Comparison of ENCODE assay signal across 17 mouse cellular contexts in the genomic region with DNA sequence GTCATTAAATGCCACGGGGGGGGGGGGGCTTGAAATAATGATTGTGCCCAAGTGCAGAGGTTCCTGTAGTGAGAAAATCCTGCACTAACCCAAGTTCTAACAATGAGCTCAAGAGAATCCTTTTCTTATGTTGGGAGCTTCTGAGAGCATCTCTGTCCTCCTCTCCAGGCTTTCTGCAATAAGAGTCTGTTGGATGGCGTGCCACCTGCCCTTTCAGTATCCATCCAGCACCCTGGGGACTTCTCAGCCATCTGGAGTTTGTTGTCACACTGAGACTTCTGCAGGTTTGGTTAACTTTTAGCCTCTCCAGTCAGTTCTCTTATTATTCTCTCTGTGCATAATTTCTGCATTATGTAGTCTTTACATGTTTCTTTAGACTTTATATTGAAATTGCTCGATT.
"Had no signal": no experiment of that assay in that cellular context is flagged by ENCODE, and none has a peak within 500 bp of the region (broad histone marks: within the 10 kb centered on the region; RNA-seq: fewer than 3 reads in every experiment).

No protein-coding gene starts in this region.

- H3K9me3 ChIP-seq: limb, embryonic 10.5 days; lung, embryonic 15.5 days; midbrain, embryonic 15.5 days; stomach, embryonic 15.5 days had no signal

- DNase-seq: kidney, adult 8-10 months; kidney, postnatal 36 days; layer of hippocampus, adult 9-11 months; liver, embryonic 13.5 days; liver, postnatal 0 days; lung, postnatal 14 days; right cerebral cortex, postnatal 14 days; thymus, adult 2 months; thymus, postnatal 25 days had no signal

- H3K4me2 ChIP-seq: liver, embryonic 13.5 days; lung, embryonic 15.5 days; midbrain, embryonic 11.5 days; midbrain, embryonic 15.5 days; stomach, embryonic 15.5 days had no signal

- H3K4me1 ChIP-seq: limb, embryonic 10.5 days; liver, embryonic 13.5 days; lung, embryonic 15.5 days; megakaryocyte, embryonic 14.5 days; midbrain, embryonic 15.5 days; stomach, embryonic 15.5 days had no signal

- H3K36me3 ChIP-seq: limb, embryonic 10.5 days; liver, embryonic 13.5 days; lung, embryonic 15.5 days; midbrain, embryonic 15.5 days; stomach, embryonic 15.5 days had no signal

- H3K9ac ChIP-seq: liver, embryonic 13.5 days; liver, postnatal 0 days; lung, embryonic 15.5 days; midbrain, embryonic 15.5 days; stomach, embryonic 15.5 days had no signal

- H3K27me3 ChIP-seq: liver, embryonic 13.5 days; lung, embryonic 15.5 days; megakaryocyte, embryonic 14.5 days; midbrain, embryonic 15.5 days; stomach, embryonic 15.5 days had no signal

- ATAC-seq: liver, postnatal 0 days; midbrain, embryonic 15.5 days had no signal

- H3K27ac ChIP-seq: kidney, postnatal 0 days; limb, embryonic 10.5 days; liver, embryonic 13.5 days; lung, embryonic 15.5 days; macrophage; midbrain, embryonic 15.5 days; stomach, embryonic 15.5 days had no signal

- H3K4me3 ChIP-seq: limb, embryonic 10.5 days; liver, embryonic 13.5 days; lung, embryonic 15.5 days; megakaryocyte, embryonic 14.5 days; midbrain, embryonic 15.5 days; stomach, embryonic 15.5 days had no signal
